Mouse (Mus musculus) hindbrain, embryonic 12.5 days (tissue): ENCODE measurements around the gene Dnaja3. TPM values are rescaled to one million over a fixed set of nuclear protein-coding genes. Genes with fewer than 3 reads are reported as not detected.

Source experiments
- ATAC-seq: fragments of 200-750 bp; cut with Nextera tagmentation; 2 replicates; pipeline ENCODE4 v1.8.0; 2017; ENCODE audit warnings: moderate TSS enrichment; ENCODE audit not compliant: low FRiP score
- H3K27ac ChIP-seq: fragments of 300-500 bp; sonication (generic); 2 replicates; pipeline ENCODE4 v1.5.1; 2016; ENCODE audit warnings: mild to moderate bottlenecking
- H3K27me3 ChIP-seq: fragments of 300-500 bp; sonication (generic); 2 replicates; pipeline ENCODE4 v1.6.1; 2016; ENCODE audit warnings: mild to moderate bottlenecking
- H3K36me3 ChIP-seq: fragments of 300-500 bp; sonication (generic); 2 replicates; pipeline ENCODE4 v1.6.1; 2016; ENCODE audit warnings: mild to moderate bottlenecking
- H3K4me1 ChIP-seq: fragments of 300-500 bp; sonication (generic); 2 replicates; pipeline ENCODE4 v1.6.1; 2016
- H3K4me2 ChIP-seq: fragments of 300-500 bp; sonication (generic); replicated peaks from 2 replicates; pipeline ENCODE4 v1.6.1; 2016; ENCODE audit warnings: mild to moderate bottlenecking
- H3K4me3 ChIP-seq: fragments of 300-500 bp; sonication (generic); 2 replicates; pipeline ENCODE4 v1.5.1; 2016; ENCODE audit warnings: mild to moderate bottlenecking
- H3K9ac ChIP-seq: fragments of 300-500 bp; sonication (generic); 2 replicates; pipeline ENCODE4 v1.6.1; 2016; ENCODE audit warnings: mild to moderate bottlenecking, moderate library complexity
- H3K9me3 ChIP-seq: fragments of 300-500 bp; sonication (generic); replicated peaks from 2 replicates; pipeline ENCODE4 v1.6.1; 2016; ENCODE audit warnings: mild to moderate bottlenecking
- WGBS: fragments of 180-500 bp; shearing (Covaris S2); methylation state at CpG from one replicate; pipeline ENCODE4 v1.1.7; 2016; 5-methylcytosine and 5-hydroxymethylcytosine counted together
- polyA plus RNA-seq: library from polyadenylated mRNA; unstranded; fragments of >200 nt; fragmentation: Nextera tagmentation; extraction: Ambion mirVana; gene quantifications from 2 replicates; pipeline ENCODE4 v1.2.1, GENCODE M21; 2016

Dnaja3 gene
- polyA plus RNA-seq, 1 experiment from 2014 or later, result 56.2 TPM

- no peaks in the 10 kb centered on the region for H3K36me3 ChIP-seq
- H3K4me1 ChIP-seq, result peaks cover 89% of the 10 kb centered on the region
- no peak overlapping the region; the same call in 1 of the 2 replicates for H3K4me3 ChIP-seq
- no peaks in the 10 kb centered on the region for H3K27me3 ChIP-seq
- 17% methylated on average over 6 of the region's 6 CpGs for WGBS
- no peaks in the 10 kb centered on the region for H3K9me3 ChIP-seq
- ATAC-seq, result no peak
- H3K4me2 ChIP-seq, result peak overlapping the region; percentile 33
- H3K9ac ChIP-seq, result no peak overlapping the region
- peak overlapping the region; percentile 62 for H3K27ac ChIP-seq
Observed at GRCm38 (mm10) chr16:4598891-4599543, 40.8 kb upstream of the Dnaja3 start.

GRCm38 (mm10) chr16:4599616-4600015, 40.2 kb upstream of the Dnaja3 start:
- WGBS, result 77% methylated on average over 3 of the region's 3 CpGs
- no peaks in the 10 kb centered on the region for H3K36me3 ChIP-seq
- H3K27me3 ChIP-seq, result no peaks in the 10 kb centered on the region
- H3K4me3 ChIP-seq, result no peak overlapping the region
- no peaks in the 10 kb centered on the region for H3K9me3 ChIP-seq
- ATAC-seq, result no peak
- H3K27ac ChIP-seq, result 0 out of 2 replicates have a peak overlapping the region, but pooled peaks have one; percentile 62
- H3K9ac ChIP-seq, result no peak overlapping the region
- H3K4me2 ChIP-seq, result peak overlapping the region; percentile 33; the same call in 1 of the 2 replicates
- peaks cover 94% of the 10 kb centered on the region for H3K4me1 ChIP-seq

- 80% methylated on average over 9 of the region's 9 CpGs for WGBS
- Histone ChIP-seq H3K9ac (no peak overlapping the region), H3K27ac (no peak overlapping the region), H3K27me3 (no peaks in the 10 kb centered on the region), H3K4me1 (peaks cover 99% of the 10 kb centered on the region), H3K4me2 (no peak overlapping the region), H3K36me3 (no peaks in the 10 kb centered on the region), H3K4me3 (no peak overlapping the region), H3K9me3 (no peaks in the 10 kb centered on the region)
- ATAC-seq, result no peak
Observed at GRCm38 (mm10) chr16:4600701-4601310, 39.0 kb upstream of the Dnaja3 start.

- Histone ChIP-seq H3K4me1 (peaks cover 99% of the 10 kb centered on the region), H3K4me3 (no peak overlapping the region), H3K4me2 (no peak overlapping the region; the same call in 1 of the 2 replicates), H3K9me3 (no peaks in the 10 kb centered on the region), H3K9ac (0 out of 2 replicates have a peak overlapping the region, but pooled peaks have one; percentile 24), H3K36me3 (no peaks in the 10 kb centered on the region), H3K27me3 (no peaks in the 10 kb centered on the region), H3K27ac (peak overlapping the region; percentile 67)
- WGBS, result 19% methylated on average over 3 of the region's 3 CpGs
- no peak for ATAC-seq
Observed at GRCm38 (mm10) chr16:4602189-4602588, 37.6 kb upstream of the Dnaja3 start.

- no peak overlapping the region for H3K4me3 ChIP-seq
- H3K9ac ChIP-seq, result peak overlapping the region; percentile 43; the same call in 1 of the 2 replicates
- no peaks in the 10 kb centered on the region for H3K27me3 ChIP-seq
- H3K4me1 ChIP-seq, result peaks cover 99% of the 10 kb centered on the region
- H3K36me3 ChIP-seq, result no peaks in the 10 kb centered on the region
- peak overlapping the region; percentile 3; the same call in 1 of the 2 replicates for H3K4me2 ChIP-seq
- ATAC-seq, result no peak
- peak overlapping the region; percentile 67 for H3K27ac ChIP-seq
- 39% methylated on average over 7 of the region's 7 CpGs for WGBS
- H3K9me3 ChIP-seq, result no peaks in the 10 kb centered on the region
Observed at GRCm38 (mm10) chr16:4602766-4603452, 36.9 kb upstream of the Dnaja3 start.

GRCm38 (mm10) chr16:4603453-4603837, 36.3 kb upstream of the Dnaja3 start:
- H3K4me2 ChIP-seq, result peak overlapping the region; percentile 3; the same call in 1 of the 2 replicates
- no peaks in the 10 kb centered on the region for H3K9me3 ChIP-seq
- H3K36me3 ChIP-seq, result peaks cover 1% of the 10 kb centered on the region; the same call in 1 of the 2 replicates
- H3K27me3 ChIP-seq, result no peaks in the 10 kb centered on the region
- peak overlapping the region; percentile 67 for H3K27ac ChIP-seq
- H3K4me1 ChIP-seq, result peaks cover 96% of the 10 kb centered on the region
- no peak overlapping the region for H3K4me3 ChIP-seq
- no peak for ATAC-seq
- H3K9ac ChIP-seq, result peak overlapping the region; percentile 43
- WGBS, result 71% methylated on average over 1 of the region's 1 CpGs

GRCm38 (mm10) chr16:4604293-4604837, 35.4 kb upstream of the Dnaja3 start:
- ATAC-seq, result no peak
- H3K4me2 ChIP-seq, result no peak overlapping the region
- WGBS, result 71% methylated on average over 11 of the region's 11 CpGs
- H3K36me3 ChIP-seq, result peaks cover 8% of the 10 kb centered on the region; the same call in 1 of the 2 replicates
- H3K9ac ChIP-seq, result no peak overlapping the region
- H3K4me1 ChIP-seq, result peaks cover 87% of the 10 kb centered on the region
- no peak overlapping the region for H3K4me3 ChIP-seq
- H3K27me3 ChIP-seq, result no peaks in the 10 kb centered on the region
- H3K9me3 ChIP-seq, result no peaks in the 10 kb centered on the region
- H3K27ac ChIP-seq, result peak overlapping the region; percentile 67; the same call in 1 of the 2 replicates

- no peak overlapping the region for H3K4me3 ChIP-seq
- no peaks in the 10 kb centered on the region for H3K9me3 ChIP-seq
- H3K4me1 ChIP-seq, result peaks cover 75% of the 10 kb centered on the region
- ATAC-seq, result no peak; the same call in 1 of the 2 replicates
- peak overlapping the region; percentile 40; the same call in 1 of the 2 replicates for H3K27ac ChIP-seq
- H3K9ac ChIP-seq, result peak overlapping the region; percentile 10
- peak overlapping the region; percentile 4; the same call in 1 of the 2 replicates for H3K4me2 ChIP-seq
- WGBS, result 50% methylated on average over 13 of the region's 13 CpGs
- no peaks in the 10 kb centered on the region for H3K27me3 ChIP-seq
- peaks cover 19% of the 10 kb centered on the region for H3K36me3 ChIP-seq
Observed at GRCm38 (mm10) chr16:4605514-4606131, 34.2 kb upstream of the Dnaja3 start.

- no peak for ATAC-seq
- Histone ChIP-seq H3K27ac (peak overlapping the region; percentile 37), H3K9ac (peak overlapping the region; percentile 10; the same call in 1 of the 2 replicates)
Observed at GRCm38 (mm10) chr16:4606431-4607084, 33.2 kb upstream of the Dnaja3 start.

GRCm38 (mm10) chr16:4607818-4608531, 31.8 kb upstream of the Dnaja3 start:
- Histone ChIP-seq H3K27ac (peak overlapping the region; percentile 37; the same call in 1 of the 2 replicates), H3K4me1 (peaks cover 52% of the 10 kb centered on the region), H3K9me3 (no peaks in the 10 kb centered on the region), H3K9ac (no peak overlapping the region), H3K36me3 (peaks cover 35% of the 10 kb centered on the region), H3K27me3 (no peaks in the 10 kb centered on the region), H3K4me2 (no peak overlapping the region), H3K4me3 (no peak overlapping the region)
- 60% methylated on average over 9 of the region's 9 CpGs for WGBS
- 0 out of 2 replicates have a peak, but pooled peaks have one; percentile 5 for ATAC-seq

More at GRCm38 (mm10) chr16:4606431-4607084, 33.2 kb upstream of the Dnaja3 start:
- Histone ChIP-seq H3K9me3 (no peaks in the 10 kb centered on the region), H3K36me3 (peaks cover 27% of the 10 kb centered on the region), H3K4me1 (peaks cover 65% of the 10 kb centered on the region), H3K27me3 (no peaks in the 10 kb centered on the region), H3K4me3 (no peak overlapping the region), H3K4me2 (no peak overlapping the region)
- WGBS, result 31% methylated on average over 5 of the region's 5 CpGs
